Mouse (Mus musculus): ENCODE measurements around the gene Pkp4.
A peak's percentile ranks its signal among the peaks of the same experiment; 100 is the strongest.

Pkp4 gene

GRCm38 (mm10) chr2:59184107-59185064, 23.7 kb downstream of the Pkp4 start:
- DNase-seq (ENCODE audit: low spot score): no peak

GRCm38 (mm10) chr2:59186122-59186521, 25.5 kb downstream of the Pkp4 start:
- DNase-seq (ENCODE audit: low spot score): no peak

- no peak for DNase-seq (ENCODE audit: low spot score)
Measured at GRCm38 (mm10) chr2:59186966-59187365, 26.3 kb downstream of the Pkp4 start.

DNA sequence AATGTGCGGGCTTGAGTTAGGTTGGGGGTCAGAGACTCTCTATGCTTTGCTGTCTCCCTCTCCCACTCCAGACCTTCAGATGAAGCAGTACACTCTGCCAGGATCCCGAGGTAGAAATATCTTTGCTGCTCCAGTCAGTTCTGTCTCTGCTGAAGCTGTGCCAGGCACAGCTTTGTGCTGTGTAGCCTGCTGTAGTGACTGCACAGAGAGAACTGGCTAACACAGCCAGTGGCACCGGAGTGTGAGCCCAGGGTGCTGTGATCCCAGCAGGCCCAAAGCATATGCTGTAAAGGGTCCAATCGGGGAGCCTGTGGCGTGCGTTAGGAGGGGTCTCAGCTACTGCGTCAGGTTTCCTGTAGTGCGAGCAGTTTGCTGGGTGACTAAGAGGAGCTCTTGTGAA, 27.7 kb downstream of the Pkp4 start:
- DNase-seq (ENCODE audit: low spot score): no peak

DNA sequence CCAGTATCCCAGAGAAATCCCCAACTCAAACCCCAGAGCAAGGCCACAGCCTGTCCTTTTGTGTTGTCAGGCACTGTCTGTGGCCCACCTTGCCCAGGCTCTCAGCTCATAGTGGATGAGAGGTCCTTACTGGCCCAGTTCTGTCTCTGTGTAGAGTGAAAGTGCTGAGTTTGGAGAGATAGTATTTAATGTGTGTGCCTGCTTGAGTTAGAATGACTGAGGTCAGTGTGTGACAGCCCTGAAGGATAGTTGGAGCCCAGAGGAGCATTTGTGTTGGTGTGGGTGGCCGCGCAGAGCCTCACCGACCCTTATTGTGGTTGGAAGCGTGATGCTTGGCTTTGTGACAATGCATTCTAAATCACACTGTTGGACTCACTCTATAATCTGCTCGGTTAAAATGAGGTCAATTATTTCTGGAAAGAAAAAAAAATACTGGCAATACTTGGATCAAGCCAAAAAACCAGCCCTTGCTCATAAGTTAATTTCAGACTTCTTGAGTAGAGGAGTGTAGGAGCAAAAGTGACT, 29.1 kb downstream of the Pkp4 start:
- DNase-seq (ENCODE audit: low spot score): no peak

DNA sequence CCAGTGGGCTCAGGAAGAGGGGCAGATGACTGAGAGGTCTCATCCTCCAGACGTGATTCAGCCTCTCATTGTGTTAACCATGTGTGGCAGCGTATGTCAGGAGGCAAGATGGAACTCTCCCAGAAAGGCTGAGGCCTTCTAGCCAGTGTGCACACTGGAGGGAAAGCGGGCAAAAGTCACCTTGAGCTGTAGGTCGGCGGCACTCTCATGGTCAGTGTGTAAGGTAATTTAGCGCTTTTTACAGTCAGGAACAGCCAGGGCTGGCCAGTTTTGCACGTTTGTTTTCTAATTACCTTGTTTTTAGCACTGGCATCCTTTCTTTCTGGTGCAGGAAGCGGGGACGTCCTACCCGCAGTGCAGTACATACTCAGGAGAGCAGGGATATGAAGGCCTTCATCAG, 29.5 kb downstream of the Pkp4 start:
- DNase-seq (ENCODE audit: low spot score): no peak

DNA sequence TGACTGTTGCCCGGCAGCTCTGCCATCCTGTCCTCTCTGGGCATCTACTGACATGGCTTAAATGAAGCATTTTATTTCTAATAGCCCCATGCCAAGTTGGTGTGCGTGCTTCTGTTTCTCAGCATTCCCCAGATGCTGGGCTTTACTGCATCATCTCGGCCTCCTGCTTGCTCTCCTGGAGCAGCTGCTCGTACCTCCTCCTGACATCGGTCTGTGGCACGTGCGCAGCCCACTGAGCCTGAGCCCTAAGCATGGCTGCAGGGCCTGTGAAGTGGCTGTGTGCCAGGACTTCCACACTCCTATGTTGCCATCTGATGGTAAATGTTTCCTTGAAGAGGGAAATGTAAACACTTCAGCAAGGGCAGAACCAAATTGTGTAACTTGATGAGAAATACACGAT, 30.8 kb downstream of the Pkp4 start:
- DNase-seq (ENCODE audit: low spot score): no peak

- peak; percentile 64 for DNase-seq (ENCODE audit: low spot score)
Measured at GRCm38 (mm10) chr2:59193117-59193516, 32.5 kb downstream of the Pkp4 start.

DNA sequence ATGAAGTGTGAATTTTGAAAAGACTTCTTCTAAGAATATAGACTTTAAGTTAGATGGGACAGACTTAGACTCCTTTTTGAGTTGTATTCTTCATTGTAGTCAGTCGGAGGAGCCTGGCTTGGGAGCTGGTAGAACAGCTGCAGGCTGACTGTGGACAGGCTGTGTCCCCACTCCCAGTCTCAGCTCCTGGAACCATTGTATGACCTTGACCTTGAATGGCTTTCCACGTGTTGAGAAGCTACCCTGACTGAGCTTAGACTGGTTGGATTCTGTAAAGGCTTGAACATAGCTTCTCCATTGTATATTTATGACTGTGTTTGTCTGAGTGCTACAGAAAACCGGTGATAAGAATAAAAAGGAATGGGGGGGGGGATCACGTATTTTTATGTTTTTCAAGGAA, 36.5 kb downstream of the Pkp4 start:
- no peak for DNase-seq (ENCODE audit: low spot score)

DNA sequence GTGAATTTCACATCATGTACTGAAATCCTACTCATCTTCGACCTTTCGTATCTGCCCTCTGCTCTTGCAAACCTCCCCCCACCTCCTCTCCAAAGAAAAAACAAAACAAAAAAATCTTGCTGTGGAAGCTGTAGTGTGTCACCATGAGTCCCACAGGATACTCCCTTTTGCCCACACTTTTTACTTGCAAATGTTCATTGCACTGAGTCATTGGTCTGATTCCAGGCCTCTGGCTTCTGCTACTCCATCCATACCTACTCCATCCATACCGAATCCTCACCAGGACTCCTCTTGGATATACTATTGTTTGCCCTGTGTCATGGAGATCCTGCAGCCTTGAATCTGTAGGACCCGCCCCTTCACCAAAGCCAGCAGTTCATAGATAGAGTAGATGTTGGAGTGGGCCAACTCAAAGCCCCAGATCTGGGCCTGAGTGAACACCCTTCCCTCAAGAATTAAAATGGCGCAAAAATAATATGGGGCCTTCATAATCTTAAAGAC, 38.9 kb downstream of the Pkp4 start:
- DNase-seq (ENCODE audit: low spot score): no peak

DNA sequence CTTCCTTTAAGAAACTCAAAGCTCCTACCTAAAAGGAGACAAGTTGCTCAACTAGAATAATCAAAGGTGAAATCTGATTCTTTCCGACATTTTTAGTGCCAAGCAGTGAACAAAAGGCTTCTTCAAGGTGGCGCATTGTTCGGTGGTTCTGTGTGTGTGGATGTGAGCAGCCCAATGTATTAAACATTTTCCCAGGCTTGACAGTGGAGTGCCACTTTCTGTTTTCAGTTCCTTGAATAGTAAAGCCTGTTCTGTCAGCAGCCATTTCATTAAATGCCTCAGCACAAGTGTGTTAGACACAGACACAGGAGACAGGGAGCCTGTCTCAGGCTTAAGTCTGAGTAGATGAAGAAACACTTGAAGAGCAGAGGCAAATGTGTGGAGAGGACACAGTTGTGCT, 39.9 kb downstream of the Pkp4 start:
- no peak for DNase-seq (ENCODE audit: low spot score)

DNA sequence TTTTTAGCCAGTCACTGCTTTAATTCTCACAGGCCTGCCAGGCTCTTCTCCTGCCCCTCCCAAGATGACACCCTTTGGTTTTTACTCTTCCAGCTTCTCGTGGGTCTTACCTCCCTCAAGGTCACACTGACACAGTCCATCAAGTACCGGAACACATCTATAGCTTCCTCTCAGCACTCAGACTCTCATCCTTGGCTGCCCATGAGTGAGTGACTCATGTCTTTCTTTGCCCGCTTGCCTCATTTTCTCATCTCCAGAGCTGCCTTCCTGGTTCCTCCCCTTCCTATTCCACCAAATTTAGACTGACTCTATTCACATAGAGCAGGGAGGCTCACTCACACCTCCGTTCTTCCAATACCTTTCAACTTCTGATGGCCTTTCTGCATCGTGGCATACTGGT, 42.3 kb downstream of the Pkp4 start:
- DNase-seq (ENCODE audit: low spot score): no peak

DNA sequence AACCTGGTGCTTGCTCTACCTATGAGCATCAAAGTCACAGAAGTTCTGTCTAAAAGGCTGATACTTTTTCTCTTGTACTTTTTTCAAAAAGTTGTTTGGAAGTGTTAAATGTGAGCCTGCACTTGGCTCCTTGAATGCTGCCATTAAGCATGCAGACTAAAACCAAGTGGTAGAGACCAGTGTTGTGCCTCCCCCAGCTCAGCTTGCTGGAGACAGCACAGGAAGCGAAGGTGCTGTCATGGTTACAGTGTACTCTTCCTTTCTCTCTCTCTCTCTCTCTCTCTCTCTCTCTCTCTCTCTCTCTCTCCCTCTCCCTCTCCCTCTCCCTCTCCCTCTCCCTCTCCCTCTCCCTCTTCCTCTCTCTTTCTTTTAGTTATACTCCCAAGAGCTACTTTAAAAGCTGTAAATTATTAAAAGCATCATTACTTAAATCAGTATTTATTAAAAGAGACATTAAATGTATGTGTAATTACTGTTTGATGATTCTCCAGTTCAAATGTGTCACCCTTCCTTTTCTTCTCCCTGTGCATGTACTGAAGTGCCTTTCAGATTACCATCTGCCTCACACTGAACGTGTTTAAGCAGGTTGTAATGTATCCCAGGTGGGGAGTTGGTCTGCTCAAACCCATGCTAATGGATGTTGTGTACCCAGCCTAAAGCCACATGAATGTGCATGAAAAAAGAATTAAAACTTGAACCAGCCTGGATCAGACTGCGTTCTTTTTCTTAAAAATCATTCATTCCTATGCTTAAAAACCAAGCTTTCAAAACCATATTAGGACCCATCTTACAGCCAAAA, 43.2 kb downstream of the Pkp4 start:
- no peak for DNase-seq (ENCODE audit: low spot score)

GRCm38 (mm10) chr2:59205092-59205491, 44.4 kb downstream of the Pkp4 start:
- DNase-seq (ENCODE audit: low spot score): no peak

- DNase-seq (ENCODE audit: low spot score): no peak
Measured at GRCm38 (mm10) chr2:59206190-59206589, 45.5 kb downstream of the Pkp4 start.

DNA sequence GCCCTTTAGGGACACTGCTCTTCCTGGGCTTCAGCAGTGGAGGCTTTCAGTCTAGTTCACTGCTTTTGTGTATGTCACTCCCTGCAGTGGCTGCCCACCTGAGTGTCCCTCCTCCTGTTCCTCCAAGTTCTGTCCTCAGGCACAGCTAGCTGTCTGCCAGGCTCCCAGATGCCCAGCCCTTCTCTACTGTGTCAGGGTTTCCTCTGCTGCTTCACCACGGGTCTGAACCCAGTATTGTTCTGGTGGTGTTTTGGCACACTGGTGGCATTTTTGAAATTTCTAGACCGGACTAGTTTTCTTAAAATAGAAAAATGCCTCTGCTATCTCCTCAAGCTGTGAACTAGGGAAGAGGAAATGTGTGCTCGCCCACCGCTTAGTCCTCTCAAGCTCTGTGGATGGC, 46.6 kb downstream of the Pkp4 start:
- peak; percentile 12 for DNase-seq (ENCODE audit: low spot score)

DNA sequence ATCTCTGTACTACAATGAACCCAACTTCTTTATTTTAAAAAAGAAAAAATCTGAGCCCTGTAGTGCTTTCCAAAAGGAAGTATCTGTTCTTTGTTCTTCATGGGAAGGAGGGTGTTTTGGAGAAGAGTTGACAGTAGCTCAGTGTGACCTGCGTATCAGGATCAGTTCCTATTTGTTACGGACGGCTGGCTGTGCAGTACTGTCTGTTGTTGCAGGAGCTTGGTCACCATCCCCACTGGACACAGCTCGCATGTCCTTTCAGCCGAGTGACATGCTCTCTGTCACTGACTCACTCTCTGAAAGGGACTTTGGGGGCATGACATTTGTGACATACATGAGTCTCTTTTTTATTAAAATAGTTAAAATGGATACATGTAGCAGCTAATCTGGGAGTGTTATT, 47.1 kb downstream of the Pkp4 start:
- DNase-seq (ENCODE audit: low spot score): no peak

GRCm38 (mm10) chr2:59208276-59208675, 47.6 kb downstream of the Pkp4 start:
- DNase-seq (ENCODE audit: low spot score): no peak

- no peak for DNase-seq (ENCODE audit: low spot score)
Measured at GRCm38 (mm10) chr2:59211051-59211450, 50.4 kb downstream of the Pkp4 start.

- no peak for DNase-seq (ENCODE audit: low spot score)
Measured at GRCm38 (mm10) chr2:59212430-59212829, 51.8 kb downstream of the Pkp4 start.

DNA sequence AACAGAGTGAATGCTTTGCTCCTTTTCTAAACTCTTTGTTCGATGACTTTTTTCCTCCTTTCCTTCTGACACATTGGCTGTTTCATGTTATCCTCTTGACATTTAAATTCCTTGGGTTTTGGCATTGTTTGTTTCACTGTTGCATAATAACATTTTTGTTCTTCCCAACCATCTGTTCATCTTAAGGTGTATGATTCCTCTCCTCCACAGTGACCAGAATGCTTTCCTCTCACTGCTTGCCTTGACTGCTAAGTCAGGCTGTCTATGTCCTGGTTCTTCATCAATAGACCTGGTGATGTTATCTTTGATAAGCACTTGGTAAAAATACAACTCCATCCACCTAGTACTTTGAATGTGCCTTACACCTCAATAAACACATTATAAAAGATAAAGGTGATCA, 52.2 kb downstream of the Pkp4 start:
- no peak for DNase-seq (ENCODE audit: low spot score)

GRCm38 (mm10) chr2:59217931-59218330, 57.3 kb downstream of the Pkp4 start:
- no peak for DNase-seq (ENCODE audit: low spot score)

Data from adipocyte (in vitro differentiated cells).